Mouse (Mus musculus) thymus, adult 2 months (tissue): Measurements from ENCODE around the gene Cbr3.

Experiments
- CTCF ChIP-seq: fragments of 200-500 bp; IDR thresholded peaks from 2 replicates; pipeline ENCODE4 v1.5.1; 2012; ENCODE audit warnings: mild to moderate bottlenecking, control low read depth, low read length, moderate library complexity, borderline replicate concordance; ENCODE audit not compliant: control insufficient read depth, poor library complexity, insufficient read depth; ENCODE audit errors: extremely low read depth
- POLR2A ChIP-seq: fragments of 200-500 bp; IDR thresholded peaks from 2 replicates; pipeline ENCODE4 v1.6.1; 2012; ENCODE audit warnings: mild to moderate bottlenecking, low read length, control low read depth, moderate library complexity; ENCODE audit not compliant: control insufficient read depth, poor library complexity, insufficient read depth; ENCODE audit errors: extremely low read depth

- no peak for TF ChIP-seq CTCF
- TF ChIP-seq POLR2A, result no peak
These were observed 8.3 kb downstream of the Cbr3 start for GRCm38 (mm10) chr16:93691206-93691841.
